Mouse (Mus musculus): ENCODE measurements at regions not wholly inside any gene's neighbourhood (a gene's known extent, or its start where the extent isn't known, plus 50 kb on each side); places are given as distances from the start of the nearest gene placed in this dataset.

DNA sequence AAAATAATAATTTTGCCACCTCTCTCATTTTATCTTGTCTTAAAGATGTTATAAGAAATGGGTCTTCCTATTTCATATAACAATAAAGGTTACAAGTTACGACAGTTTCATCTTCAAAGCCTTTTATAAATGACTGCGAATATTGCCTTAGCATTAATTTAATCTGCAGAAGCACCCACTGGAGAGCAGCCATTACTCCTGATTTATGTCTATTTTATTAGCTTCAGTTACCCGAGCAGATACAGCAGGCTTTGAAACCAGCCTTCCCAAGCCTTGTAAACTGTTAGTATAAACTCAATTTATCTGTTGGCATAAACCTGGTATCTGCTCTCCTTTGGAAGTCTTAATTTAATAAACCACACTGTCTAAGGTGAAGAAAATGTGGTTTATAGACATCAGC is 2851.6 kb upstream of the Gm6569 start:
- Histone ChIP-seq H3K4me1 (ENCODE audit: control insufficient read depth, insufficient read depth, low read length) (no peaks in the 10 kb centered on the region), H3K27ac (ENCODE audit: insufficient read depth, low read length) (no peak overlapping the region), H3K4me3 (ENCODE audit: insufficient read depth, low read length) (no peak overlapping the region)
- TF ChIP-seq CTCF (IDR thresholded peaks at IDR 0.05; ENCODE audit: borderline replicate concordance, insufficient read depth, low read length) = no peak
- no peak for TF ChIP-seq POLR2A (IDR thresholded peaks at IDR 0.05; ENCODE audit: low read depth, low read length)

DNA sequence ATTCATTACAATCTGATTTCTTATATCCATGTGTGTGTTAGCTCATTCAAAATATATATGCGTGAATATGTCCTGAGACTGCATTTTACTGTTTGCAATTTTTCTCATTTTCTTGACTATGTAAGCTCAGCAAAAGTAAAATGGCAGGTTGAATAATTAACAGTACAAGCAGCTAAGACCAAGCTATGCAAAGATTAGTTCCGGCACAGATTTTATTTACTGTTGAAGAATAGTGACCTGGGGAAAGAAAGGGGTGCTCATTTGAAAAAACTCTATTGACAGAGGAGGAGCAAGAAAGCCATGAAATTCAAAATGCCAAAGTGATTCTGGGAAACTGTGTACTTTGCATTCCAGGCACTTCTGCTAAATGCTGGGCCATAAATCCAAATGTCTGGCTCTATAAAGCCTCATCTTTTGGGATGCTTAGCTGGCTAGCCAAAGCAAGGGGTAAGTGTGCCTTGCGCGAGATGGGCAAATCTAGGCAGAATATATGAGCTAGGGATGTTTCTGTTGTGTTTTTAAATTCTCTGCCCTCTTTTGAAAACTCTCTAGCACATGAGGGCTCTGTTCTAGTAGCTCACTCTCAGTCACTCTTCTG is 2846.3 kb upstream of the Gm6569 start:
- no peaks in the 10 kb centered on the region for H3K4me1 ChIP-seq (ENCODE audit: control insufficient read depth, insufficient read depth, low read length)

DNA sequence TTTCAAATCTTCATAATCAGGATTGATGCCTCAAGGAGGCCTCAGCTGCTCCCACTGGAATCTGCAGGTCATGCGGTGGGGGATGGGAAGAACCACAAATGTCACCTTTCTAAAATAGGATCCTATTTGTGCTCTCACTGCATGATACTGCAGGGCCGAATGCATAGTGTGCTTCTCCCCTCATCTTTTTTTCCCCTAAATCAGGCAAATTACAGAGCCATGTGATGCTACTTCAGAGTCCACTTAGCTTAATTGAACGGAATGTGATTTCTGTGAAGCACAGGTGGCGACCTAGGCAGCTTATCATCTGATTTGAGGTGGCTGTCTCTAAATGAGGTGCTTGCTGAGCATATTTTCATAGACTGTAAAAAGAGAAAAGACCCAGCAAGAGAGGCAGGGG is 2841.0 kb upstream of the Gm6569 start:
- TF ChIP-seq POLR2A (IDR thresholded peaks at IDR 0.05; ENCODE audit: low read depth, low read length) (no peak), CTCF (IDR thresholded peaks at IDR 0.05; ENCODE audit: borderline replicate concordance, insufficient read depth, low read length) (no peak)
- no peak overlapping the region for H3K27ac ChIP-seq (ENCODE audit: insufficient read depth, low read length)
- no peaks in the 10 kb centered on the region for H3K4me1 ChIP-seq (ENCODE audit: control insufficient read depth, insufficient read depth, low read length)
- no peak overlapping the region for H3K4me3 ChIP-seq (ENCODE audit: insufficient read depth, low read length)

More for the DNA sequence above, 2846.3 kb upstream of the Gm6569 start:
- Histone ChIP-seq H3K4me3 (ENCODE audit: insufficient read depth, low read length) (no peak overlapping the region), H3K27ac (ENCODE audit: insufficient read depth, low read length) (no peak overlapping the region)
- TF ChIP-seq CTCF (IDR thresholded peaks at IDR 0.05; ENCODE audit: borderline replicate concordance, insufficient read depth, low read length) (no peak), POLR2A (IDR thresholded peaks at IDR 0.05; ENCODE audit: low read depth, low read length) (no peak)

DNA sequence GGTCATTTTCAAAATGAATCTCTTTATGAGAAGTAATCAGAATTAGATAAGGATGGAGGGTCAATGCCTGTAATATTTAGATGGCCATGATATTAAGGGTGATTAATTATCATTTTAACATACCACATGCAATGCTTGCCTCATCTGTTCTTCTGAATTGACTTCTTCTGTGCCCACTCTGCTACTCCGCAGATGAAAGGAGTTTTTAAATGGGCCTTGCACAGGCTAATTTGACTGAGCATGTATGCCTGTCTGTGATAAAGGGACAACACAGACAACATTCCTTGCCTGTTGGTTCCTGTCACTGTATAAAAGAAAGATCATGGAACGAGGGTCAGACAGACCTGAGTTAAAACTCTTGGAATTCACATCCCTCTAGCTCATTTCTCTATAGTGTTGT is 2824.0 kb upstream of the Gm6569 start:
- no peaks in the 10 kb centered on the region for H3K4me1 ChIP-seq (ENCODE audit: control insufficient read depth, insufficient read depth, low read length)
- H3K27ac ChIP-seq (ENCODE audit: insufficient read depth, low read length) = no peak overlapping the region
- H3K4me3 ChIP-seq (ENCODE audit: insufficient read depth, low read length) = no peak overlapping the region
- TF ChIP-seq POLR2A (IDR thresholded peaks at IDR 0.05; ENCODE audit: low read depth, low read length) (no peak), CTCF (IDR thresholded peaks at IDR 0.05; ENCODE audit: borderline replicate concordance, insufficient read depth, low read length) (no peak)

DNA sequence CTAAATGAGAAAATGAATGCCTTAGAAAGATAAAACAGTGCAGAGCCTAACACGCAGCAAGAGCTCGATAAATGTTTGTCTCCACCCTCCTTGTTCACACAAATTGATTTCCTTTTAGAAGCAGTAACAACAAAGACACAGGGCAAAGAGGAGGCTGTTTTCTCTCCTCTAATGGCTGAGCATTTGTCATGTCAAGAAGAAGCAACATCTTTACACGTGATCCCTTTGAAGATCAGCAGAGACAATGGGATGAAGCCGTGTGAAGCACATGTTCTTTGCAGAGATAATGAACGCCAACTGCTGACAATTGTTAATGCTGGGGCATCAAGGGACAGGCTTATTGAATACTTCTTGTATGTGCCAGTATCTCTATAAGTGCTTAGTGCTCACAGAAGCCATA is 2823.6 kb upstream of the Gm6569 start:
- Histone ChIP-seq H3K27ac (ENCODE audit: insufficient read depth, low read length) (no peak overlapping the region), H3K4me3 (ENCODE audit: insufficient read depth, low read length) (no peak overlapping the region), H3K4me1 (ENCODE audit: control insufficient read depth, insufficient read depth, low read length) (no peaks in the 10 kb centered on the region)
- TF ChIP-seq CTCF (IDR thresholded peaks at IDR 0.05; ENCODE audit: borderline replicate concordance, insufficient read depth, low read length) (no peak), POLR2A (IDR thresholded peaks at IDR 0.05; ENCODE audit: low read depth, low read length) (no peak)

DNA sequence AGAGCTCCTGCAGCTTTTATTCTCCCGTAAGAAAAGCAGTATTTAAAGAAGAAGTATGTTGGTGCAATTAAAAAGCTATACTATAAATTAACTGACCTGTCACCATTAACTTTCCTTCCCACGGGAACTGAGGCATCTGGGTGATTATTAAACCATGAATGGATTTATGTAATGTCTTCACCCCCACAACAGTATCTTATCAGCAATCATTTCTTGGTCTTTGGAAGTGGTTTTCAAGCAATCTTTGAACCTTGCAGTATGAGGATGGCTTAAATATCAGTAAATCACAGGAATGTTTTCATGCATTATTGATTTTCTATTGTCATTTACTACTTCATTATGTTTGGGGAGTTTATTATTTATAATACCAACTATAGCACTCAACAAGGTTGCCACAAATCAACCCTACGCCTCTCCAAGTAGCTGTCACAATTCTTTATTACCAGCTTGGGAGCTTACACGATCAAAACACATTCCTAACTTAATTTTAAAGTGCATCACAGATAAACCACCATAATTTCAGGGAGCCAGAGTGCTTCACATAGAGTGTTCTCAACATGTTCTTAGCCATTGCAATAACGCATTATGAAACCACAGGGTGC is 2780.0 kb upstream of the Gm6569 start:
- Histone ChIP-seq H3K27ac (ENCODE audit: insufficient read depth, low read length) (no peak overlapping the region), H3K4me1 (ENCODE audit: control insufficient read depth, insufficient read depth, low read length) (no peaks in the 10 kb centered on the region), H3K4me3 (ENCODE audit: insufficient read depth, low read length) (no peak overlapping the region)
- no peak for TF ChIP-seq POLR2A (IDR thresholded peaks at IDR 0.05; ENCODE audit: low read depth, low read length)
- no peak for TF ChIP-seq CTCF (IDR thresholded peaks at IDR 0.05; ENCODE audit: borderline replicate concordance, insufficient read depth, low read length)

DNA sequence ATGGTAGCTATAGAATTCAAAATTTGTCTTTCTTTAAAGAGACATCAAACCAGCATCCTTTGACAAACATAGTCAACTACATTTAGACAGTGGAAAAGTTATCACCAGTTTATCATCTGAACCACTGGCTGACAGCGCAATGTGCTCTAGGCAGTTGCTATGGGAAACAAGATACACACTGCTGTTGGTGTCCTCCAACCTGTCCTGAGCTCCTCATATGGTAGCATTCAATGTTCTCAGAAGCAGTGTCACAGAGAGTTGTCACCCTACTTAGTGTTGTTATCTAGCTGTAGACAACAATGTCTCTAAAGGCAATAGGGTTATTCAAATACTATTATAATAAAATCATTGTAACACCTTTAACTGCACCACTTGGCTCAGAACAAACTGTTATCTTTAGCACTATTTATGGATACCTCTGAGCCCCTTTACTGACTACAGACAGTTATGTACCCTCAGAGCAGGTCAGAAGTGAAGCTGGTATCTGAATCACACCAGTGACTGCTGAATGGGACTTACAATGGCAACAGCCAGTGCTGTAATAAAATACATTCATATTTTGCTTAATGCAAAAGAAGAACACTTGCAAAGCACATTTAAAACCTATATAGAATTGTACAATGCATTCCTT is 2747.9 kb upstream of the Gm6569 start:
- TF ChIP-seq CTCF (IDR thresholded peaks at IDR 0.05; ENCODE audit: borderline replicate concordance, insufficient read depth, low read length) (no peak), POLR2A (IDR thresholded peaks at IDR 0.05; ENCODE audit: low read depth, low read length) (no peak)
- Histone ChIP-seq H3K4me1 (ENCODE audit: control insufficient read depth, insufficient read depth, low read length) (no peaks in the 10 kb centered on the region), H3K4me3 (ENCODE audit: insufficient read depth, low read length) (no peak overlapping the region), H3K27ac (ENCODE audit: insufficient read depth, low read length) (no peak overlapping the region)

DNA sequence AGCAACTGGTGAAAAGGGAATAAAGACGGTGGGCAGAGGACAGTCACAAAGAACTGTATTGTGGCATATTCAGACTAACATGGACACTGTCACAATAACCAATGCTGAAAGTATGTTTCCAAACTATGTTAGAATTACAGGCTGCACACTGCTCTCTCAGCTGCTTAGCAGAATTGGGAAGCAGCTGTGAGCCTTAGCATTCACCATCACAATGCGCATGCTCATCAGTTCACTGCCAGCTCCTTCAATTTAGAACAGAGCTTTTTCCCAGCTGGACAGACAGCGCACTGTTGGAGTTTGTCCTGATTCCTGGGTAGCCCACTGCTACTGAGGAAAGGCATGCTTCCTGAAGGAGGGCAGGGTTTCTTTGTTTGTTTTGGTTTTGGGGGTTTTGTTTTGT is 2735.2 kb upstream of the Gm6569 start:
- Histone ChIP-seq H3K27ac (ENCODE audit: insufficient read depth, low read length) (no peak overlapping the region), H3K4me1 (ENCODE audit: control insufficient read depth, insufficient read depth, low read length) (no peaks in the 10 kb centered on the region), H3K4me3 (ENCODE audit: insufficient read depth, low read length) (no peak overlapping the region)
- no peak for TF ChIP-seq POLR2A (IDR thresholded peaks at IDR 0.05; ENCODE audit: low read depth, low read length)
- TF ChIP-seq CTCF (IDR thresholded peaks at IDR 0.05; ENCODE audit: borderline replicate concordance, insufficient read depth, low read length) = no peak

DNA sequence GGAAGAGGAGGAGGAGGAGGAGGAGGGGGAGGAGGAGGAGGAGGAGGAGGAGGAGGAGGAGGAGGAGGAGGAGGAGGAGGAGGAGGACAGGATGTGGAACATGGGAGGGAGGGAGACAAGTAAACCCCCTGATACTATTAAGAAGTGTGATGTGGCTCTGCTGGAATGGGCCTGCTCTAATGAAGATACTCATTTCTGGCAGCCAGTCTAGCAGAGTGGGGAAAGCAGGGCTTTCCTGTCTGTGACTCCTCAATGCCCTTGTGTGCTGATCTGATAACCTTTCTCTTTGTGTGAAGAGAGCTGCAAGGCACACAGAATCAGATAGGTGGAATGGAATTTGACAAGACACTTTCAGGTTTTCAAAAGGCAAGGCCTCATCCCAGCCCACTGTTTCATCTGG is 2704.6 kb upstream of the Gm6569 start:
- TF ChIP-seq CTCF (IDR thresholded peaks at IDR 0.05; ENCODE audit: borderline replicate concordance, insufficient read depth, low read length) = no peak
- TF ChIP-seq POLR2A (IDR thresholded peaks at IDR 0.05; ENCODE audit: low read depth, low read length) = no peak
- Histone ChIP-seq H3K4me1 (ENCODE audit: control insufficient read depth, insufficient read depth, low read length) (no peaks in the 10 kb centered on the region), H3K27ac (ENCODE audit: insufficient read depth, low read length) (no peak overlapping the region), H3K4me3 (ENCODE audit: insufficient read depth, low read length) (no peak overlapping the region)

DNA sequence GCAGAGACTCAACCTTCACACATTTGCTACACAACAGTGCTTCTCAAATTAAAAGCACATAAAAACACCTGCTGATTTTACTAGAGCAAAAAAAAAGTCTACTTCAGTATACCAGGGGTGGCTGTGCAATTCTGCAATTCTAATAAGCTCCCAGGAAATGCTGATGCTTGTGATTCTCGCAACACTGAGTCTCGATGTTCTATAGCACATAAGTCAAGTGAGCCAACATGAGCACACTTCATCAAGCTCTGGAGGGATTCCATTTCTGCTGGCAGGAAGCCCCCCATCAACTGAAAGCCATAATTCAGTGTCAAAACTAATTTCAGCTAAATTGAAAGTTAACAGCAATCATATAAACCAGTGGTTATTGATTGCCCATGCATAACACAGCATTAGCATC is 2676.7 kb upstream of the Gm6569 start:
- H3K4me1 ChIP-seq (ENCODE audit: control insufficient read depth, insufficient read depth, low read length) = no peaks in the 10 kb centered on the region
- no peak for TF ChIP-seq CTCF (IDR thresholded peaks at IDR 0.05; ENCODE audit: borderline replicate concordance, insufficient read depth, low read length)
- no peak overlapping the region for H3K27ac ChIP-seq (ENCODE audit: insufficient read depth, low read length)
- no peak overlapping the region for H3K4me3 ChIP-seq (ENCODE audit: insufficient read depth, low read length)
